Mouse (Mus musculus) erythroblast, embryonic 14.5 days (primary cell): ENCODE results near the gene Gm14326.
"Not testable (repeated sequence)": the region's sequence is repeated elsewhere in the genome, so short reads cannot be mapped to it uniquely, and the experiment has no call there.

ENCODE experiments used
- GATA1 ChIP-seq: IDR thresholded peaks from 2 replicates; pipeline ENCODE4 v1.6.1; 2012; ENCODE audit warnings: low read length, inconsistent platforms, mixed read lengths
- TAL1 ChIP-seq: IDR thresholded peaks from 3 replicates; pipeline ENCODE4 v1.6.1; 2012; ENCODE audit warnings: low read length, inconsistent platforms, mixed read lengths

DNA sequence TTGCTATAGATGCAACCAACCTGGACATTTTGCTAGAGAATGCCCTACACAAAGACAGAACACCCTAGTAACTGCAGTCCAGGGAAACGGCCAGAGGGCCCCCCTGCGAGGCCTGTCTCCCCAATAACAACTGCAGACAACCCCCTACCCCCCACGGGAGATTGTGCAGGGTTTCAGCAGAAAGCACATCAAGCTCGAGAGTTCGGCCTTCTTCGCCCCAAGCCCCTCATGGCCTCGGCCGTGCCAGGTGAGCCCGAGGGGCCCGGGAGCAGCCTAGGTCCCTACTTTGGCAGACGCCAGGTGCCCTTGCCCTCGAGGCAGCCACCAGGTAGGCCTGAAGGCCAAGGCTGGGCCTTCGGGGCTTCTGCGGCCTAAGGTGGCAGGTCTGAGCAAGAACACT is 69.4 kb downstream of the Gm14326 start:
- not testable (repeated sequence) for TF ChIP-seq TAL1, GATA1
